Mouse (Mus musculus): ENCODE results near the gene Adgrl3.

DNA sequence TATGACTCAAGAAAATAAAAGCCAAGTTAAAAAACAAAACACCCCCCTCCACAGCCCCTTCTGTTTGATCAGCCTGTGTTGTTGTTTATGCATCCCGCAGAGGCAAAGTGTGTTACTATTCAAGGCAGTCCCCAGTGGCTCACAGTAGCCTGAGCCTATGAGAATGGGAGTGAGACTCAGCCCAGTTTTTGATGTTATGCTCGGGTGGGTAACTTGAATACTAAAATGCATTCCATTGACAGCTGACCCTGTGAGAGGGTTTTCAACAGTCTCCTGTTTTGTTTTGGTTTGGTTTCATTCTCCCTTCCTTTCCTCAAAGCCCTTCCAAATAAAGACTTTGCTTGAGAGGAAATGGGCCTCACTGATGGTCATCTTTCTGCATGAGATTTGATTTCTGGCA is 8.9 kb downstream of the Adgrl3 start:
- TF ChIP-seq POLR2A (IDR thresholded peaks at IDR 0.05; ENCODE audit: extremely low read depth, insufficient read depth, low read length) (no peak), CTCF (IDR thresholded peaks at IDR 0.05; ENCODE audit: extremely low read depth, insufficient read depth, low read length) (no peak)
